Mouse (Mus musculus): Measurements from ENCODE around the gene Gm44973. TPM values are rescaled to one million over a fixed set of nuclear protein-coding genes. Genes with fewer than 3 reads are reported as not detected.
"Not testable (repeated sequence)": the region's sequence is repeated elsewhere in the genome, so short reads cannot be mapped to it uniquely, and the experiment has no call there.

Gene Gm44973
- polyA plus RNA-seq, 1 experiment from 2014 or later: 1.3 TPM

DNA sequence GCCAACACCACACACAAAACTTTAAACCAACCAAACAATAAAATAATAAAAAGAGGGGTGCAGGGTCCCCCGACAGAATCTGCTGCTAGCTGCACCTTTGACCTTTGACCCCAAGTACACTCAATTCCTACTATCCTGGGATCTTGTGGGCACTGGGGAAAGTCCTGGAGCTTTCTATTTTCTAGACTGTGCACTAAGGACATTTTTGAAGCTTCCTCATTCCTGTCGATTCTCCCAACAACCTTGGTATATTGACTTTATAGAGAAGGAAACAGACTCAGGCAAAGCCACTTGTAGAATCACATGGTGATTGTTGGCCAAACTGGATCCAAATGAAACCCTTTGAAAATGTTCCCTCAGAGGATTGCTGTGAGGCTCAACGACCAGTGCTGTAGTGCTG, 761 bp downstream of the Gm44973 start:
- POLR2A ChIA-PET: interaction anchor here (1.1 to 1.8 kb wide), 3 partner anchors 22 to 45 kb away, joined by 5 to 12 read pairs (median 7); partner anchors contain the start of genes Zfp580 and Zfp784
- ATAC-seq: no peak
- CTCF ChIA-PET: interaction anchor here (1.2 kb wide), 2 partner anchors 22 to 52 kb away, joined by 3 read pairs; partner anchors contain the start of gene Sbk2
- in situ Hi-C loops (cut with MboI; ENCODE audit: low pct_unique_long_range_greater_than_20kb): loop anchor here (5.0 kb wide), 1 partner anchor 46 kb away; the partner anchor contains the start of gene U2af2
- TF ChIP-seq CTCF (IDR thresholded peaks at IDR 0.05): no peak
- H3K27me3 ChIP-seq: no peaks in the 10 kb centered on the region
- DNase-seq (ENCODE audit: low read depth, low spot score): no peak

DNA sequence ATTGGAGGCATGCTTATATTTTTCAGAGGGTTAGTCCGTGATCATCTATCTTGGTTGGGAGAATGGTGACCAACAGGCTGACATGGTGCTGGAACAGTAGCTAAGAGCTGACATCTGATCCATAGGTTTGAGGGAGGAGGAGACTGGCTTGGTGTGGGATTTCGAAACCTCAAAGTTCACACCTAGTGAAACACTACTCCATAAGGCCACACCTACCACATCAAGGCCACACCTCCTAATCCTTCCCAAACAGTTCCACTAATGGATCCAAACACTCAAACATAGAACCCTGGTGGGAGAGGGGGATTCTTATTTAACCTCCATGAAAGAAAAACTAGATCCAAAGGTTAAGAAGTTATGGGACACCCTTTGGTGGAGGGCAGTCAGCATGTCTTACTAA, 1.6 kb downstream of the Gm44973 start:
- ChIA-PET POLR2A (interaction anchor here (1.8 kb wide), 1 partner anchor 44 kb away, joined by 12 read pairs; no protein-coding TSS in a partner anchor), CTCF (interaction anchor here (1.2 kb wide), 2 partner anchors 21 to 53 kb away, joined by 3 read pairs; partner anchors contain the start of gene Sbk2)
- no peak for TF ChIP-seq CTCF (IDR thresholded peaks at IDR 0.05)
- no peaks in the 10 kb centered on the region for H3K27me3 ChIP-seq
- DNase-seq (ENCODE audit: low read depth, low spot score) (no peak), ATAC-seq (no peak)
- in situ Hi-C loops (cut with MboI; ENCODE audit: low pct_unique_long_range_greater_than_20kb): loop anchor here (5.0 kb wide), 1 partner anchor 45 kb away; the partner anchor contains the start of gene U2af2

DNA sequence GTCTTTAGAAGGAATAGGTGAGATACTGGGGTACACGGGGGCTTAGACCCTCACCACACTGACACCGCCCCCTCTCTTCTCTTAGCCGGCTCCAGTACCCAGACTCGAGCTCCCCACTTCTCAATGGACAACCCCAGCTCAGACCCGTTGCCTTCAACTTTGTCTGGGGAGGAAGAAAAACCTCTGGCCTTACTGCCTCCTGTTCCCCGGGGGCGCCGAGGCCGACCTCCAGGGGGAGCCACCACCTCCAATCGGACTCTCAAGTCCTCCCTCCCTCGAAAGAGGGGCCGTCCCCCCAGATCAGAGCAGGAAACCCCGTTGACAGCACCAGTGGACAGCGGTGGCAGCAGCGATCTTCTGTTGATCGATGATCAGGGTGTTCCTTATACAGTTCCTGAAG, 2.1 kb downstream of the Gm44973 start:
- no peak for DNase-seq (ENCODE audit: low read depth, low spot score)
- TF ChIP-seq CTCF (IDR thresholded peaks at IDR 0.05): no peak
- in situ Hi-C loops (cut with MboI; ENCODE audit: low pct_unique_long_range_greater_than_20kb): loop anchor here (5.0 kb wide), 1 partner anchor 45 kb away; the partner anchor contains the start of gene U2af2
- CTCF ChIA-PET: interaction anchor here (1.2 to 2.3 kb wide), 2 partner anchors 43 to 53 kb away, joined by 3 to 8 read pairs; partner anchors contain the start of gene Sbk2
- POLR2A ChIA-PET: no interaction called here
- no peaks in the 10 kb centered on the region for H3K27me3 ChIP-seq
- ATAC-seq: no peak

DNA sequence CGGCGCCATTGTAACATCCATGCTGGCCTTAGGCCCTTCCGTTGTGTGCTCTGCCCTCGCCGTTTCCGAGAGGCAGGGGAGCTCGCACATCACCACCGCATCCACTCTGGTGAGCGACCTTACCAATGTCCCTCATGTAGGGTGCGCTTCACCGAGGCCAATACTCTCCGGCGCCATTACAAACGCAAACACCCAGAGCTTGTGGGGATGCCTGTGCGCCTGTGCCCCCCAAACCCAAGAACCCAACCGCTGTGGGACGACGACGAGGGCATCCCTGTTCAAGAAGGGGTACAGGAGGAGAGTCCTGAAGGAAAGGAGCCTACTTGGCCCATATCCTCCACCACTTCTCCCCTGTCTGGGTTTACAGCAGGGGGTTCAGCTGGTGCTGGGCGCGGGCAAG, 2.6 kb downstream of the Gm44973 start:
- POLR2A ChIA-PET: no interaction called here
- in situ Hi-C loops (cut with MboI; ENCODE audit: low pct_unique_long_range_greater_than_20kb): loop anchor here (5.0 kb wide), 1 partner anchor 44 kb away; the partner anchor contains the start of gene U2af2
- ATAC-seq: no peak

DNA sequence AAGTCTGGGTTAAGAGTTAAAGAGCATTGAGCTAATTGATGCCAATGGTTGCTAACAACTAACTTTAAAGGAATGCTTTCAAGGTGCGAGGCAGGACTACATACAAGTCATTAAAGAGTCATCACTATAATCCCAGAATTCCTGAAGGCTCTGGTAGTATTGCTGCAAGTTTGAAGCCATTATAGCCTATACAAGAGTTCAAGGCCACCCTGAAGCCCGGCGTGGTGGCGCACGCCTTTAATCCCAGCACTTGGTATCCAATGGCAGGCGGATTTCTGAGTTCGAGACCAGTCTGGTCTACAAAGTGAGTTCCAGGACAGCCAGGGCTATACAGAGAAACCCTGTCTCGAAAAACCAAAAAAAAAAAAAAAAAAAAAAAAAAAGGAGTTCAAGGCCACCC, 4.3 kb downstream of the Gm44973 start:
- in situ Hi-C loops (cut with MboI; ENCODE audit: low pct_unique_long_range_greater_than_20kb): loop anchor here (5.0 kb wide), 1 partner anchor 43 kb away; the partner anchor contains the start of gene U2af2
- not testable (repeated sequence) for H3K27me3 ChIP-seq; ATAC-seq; DNase-seq (ENCODE audit: low read depth, low spot score)
- ChIA-PET POLR2A (interaction anchor here (1.7 to 2.0 kb wide), 2 partner anchors 18 to 43 kb away, joined by 4 to 15 read pairs; partner anchors contain the start of genes U2af2 and Zfp784), CTCF (interaction anchor here (2.3 kb wide), 1 partner anchor 41 kb away, joined by 8 read pairs; no protein-coding TSS in a partner anchor)

More for the DNA sequence above, 2.6 kb downstream of the Gm44973 start:
- CTCF ChIA-PET: interaction anchor here (1.2 to 2.3 kb wide), 2 partner anchors 21 to 42 kb away, joined by 3 to 8 read pairs; no protein-coding TSS in a partner anchor
- DNase-seq (ENCODE audit: low read depth, low spot score): no peak
- TF ChIP-seq CTCF (IDR thresholded peaks at IDR 0.05): no peak
- no peaks in the 10 kb centered on the region for H3K27me3 ChIP-seq

DNA sequence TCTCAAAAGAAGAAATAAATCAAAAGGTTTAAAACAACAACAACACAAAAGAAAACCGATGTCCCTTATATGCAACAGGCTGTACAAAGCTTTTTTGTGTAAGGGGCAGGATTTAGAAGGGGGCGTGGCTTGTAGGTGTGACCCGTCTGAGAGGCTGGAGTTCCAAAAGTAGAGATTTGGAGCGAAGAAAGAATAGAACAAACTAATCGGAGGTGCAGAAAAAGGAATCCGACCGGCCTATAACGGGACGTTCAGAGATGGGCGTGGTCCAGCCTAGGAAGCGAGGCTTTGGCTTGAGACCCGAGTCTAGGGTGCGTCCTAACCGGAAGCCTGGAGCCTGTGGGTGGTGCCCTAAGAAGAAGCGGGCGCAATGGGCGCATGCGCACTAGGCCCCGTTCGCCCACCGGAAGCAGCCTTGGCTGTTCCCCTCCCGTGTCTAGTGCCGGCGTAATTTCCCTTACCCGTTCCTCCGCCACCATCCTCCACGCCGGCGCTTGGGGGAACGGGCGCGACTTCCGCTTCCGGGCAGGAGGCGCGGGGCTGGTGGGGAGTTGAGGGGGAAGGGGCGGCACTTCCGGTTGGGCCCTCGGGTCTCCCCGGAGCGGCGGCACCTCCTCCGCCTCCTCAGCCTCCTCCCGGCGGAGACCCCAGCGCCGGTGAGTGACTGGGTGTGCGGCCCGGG, 4.8 kb downstream of the Gm44973 start, which contains the start of the genes Zfp865 and Ccdc106:
Zfp865 (plus strand) TSS at position 377 of the 682 bp plus-strand sequence.
Ccdc106 (plus strand) TSS at position 554 of the 682 bp plus-strand sequence.
- POLR2A ChIA-PET: interaction anchor here (1.3 to 2.0 kb wide), 3 partner anchors 14 to 42 kb away, joined by 3 to 15 read pairs (median 4); partner anchors contain the start of genes 4632433K11Rik, U2af2 and Zfp784
- CTCF ChIA-PET: no interaction called here
- peak; percentile 95 for DNase-seq (ENCODE audit: low read depth, low spot score)
- H3K27me3 ChIP-seq: no peaks in the 10 kb centered on the region
- no peak for TF ChIP-seq CTCF (IDR thresholded peaks at IDR 0.05)
- in situ Hi-C loops (cut with MboI; ENCODE audit: low pct_unique_long_range_greater_than_20kb): loop anchor here (5.0 kb wide), 1 partner anchor 42 kb away; the partner anchor contains the start of gene U2af2
- peak; percentile 87 for ATAC-seq

DNA sequence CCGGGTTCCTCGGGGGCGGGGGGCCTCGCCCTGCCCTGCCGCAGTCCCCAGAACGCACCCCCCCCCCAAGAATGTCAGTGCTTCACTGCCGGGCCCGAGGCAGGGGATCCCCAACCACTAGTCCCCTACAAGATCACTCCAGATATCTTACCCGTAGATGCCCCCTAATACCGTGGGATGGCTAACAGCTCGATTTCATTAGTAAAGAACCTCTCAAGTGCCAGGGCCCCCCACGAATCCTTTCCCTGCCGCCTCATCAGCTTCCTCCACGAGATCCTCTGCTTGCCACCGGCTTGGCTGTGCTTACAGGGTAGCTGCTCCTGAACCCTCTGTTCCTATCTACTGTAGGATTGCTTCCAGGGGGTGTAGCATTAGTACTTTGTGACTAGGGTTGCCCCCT, 5.4 kb downstream of the Gm44973 start:
- DNase-seq (ENCODE audit: low read depth, low spot score) (no peak), ATAC-seq (peak; percentile 15)
- in situ Hi-C loops (cut with MboI; ENCODE audit: low pct_unique_long_range_greater_than_20kb): no loop called here
- ChIA-PET CTCF (no interaction called here), POLR2A (interaction anchor here (1.3 to 2.0 kb wide), 4 partner anchors 14 to 42 kb away, joined by 3 to 15 read pairs (median 4); partner anchors contain the start of genes 4632433K11Rik, U2af2 and Zfp784)
- H3K27me3 ChIP-seq: no peaks in the 10 kb centered on the region
- no peak for TF ChIP-seq CTCF (IDR thresholded peaks at IDR 0.05)

DNA sequence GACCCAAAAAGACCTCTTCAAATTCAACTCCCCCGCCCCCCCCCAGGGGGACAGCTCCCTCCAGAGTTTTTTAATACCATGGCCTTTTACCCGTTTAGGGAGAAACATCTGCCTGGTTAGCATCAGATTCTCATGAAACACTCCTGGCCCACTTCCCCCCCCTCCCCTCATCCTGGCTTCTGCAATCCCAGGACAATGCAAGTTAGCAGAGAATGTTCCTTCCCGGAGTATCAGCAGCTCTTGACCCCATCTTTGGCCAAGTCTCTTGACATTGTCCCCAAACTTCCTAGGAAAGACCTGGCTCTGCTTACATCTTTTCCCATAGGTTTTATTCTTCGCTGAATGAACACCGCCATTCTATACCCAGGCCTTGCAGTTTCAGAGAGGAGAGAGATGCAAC, 5.9 kb downstream of the Gm44973 start:
- POLR2A ChIA-PET: interaction anchor here (1.3 to 1.7 kb wide), 3 partner anchors 13 to 24 kb away, joined by 3 to 15 read pairs (median 3); partner anchors contain the start of genes 4632433K11Rik and Zfp784
- no peak for TF ChIP-seq CTCF (IDR thresholded peaks at IDR 0.05)
- no peak for DNase-seq (ENCODE audit: low read depth, low spot score)
- CTCF ChIA-PET: no interaction called here
- no peaks in the 10 kb centered on the region for H3K27me3 ChIP-seq
- no peak for ATAC-seq
- in situ Hi-C loops (cut with MboI; ENCODE audit: low pct_unique_long_range_greater_than_20kb): no loop called here

DNA sequence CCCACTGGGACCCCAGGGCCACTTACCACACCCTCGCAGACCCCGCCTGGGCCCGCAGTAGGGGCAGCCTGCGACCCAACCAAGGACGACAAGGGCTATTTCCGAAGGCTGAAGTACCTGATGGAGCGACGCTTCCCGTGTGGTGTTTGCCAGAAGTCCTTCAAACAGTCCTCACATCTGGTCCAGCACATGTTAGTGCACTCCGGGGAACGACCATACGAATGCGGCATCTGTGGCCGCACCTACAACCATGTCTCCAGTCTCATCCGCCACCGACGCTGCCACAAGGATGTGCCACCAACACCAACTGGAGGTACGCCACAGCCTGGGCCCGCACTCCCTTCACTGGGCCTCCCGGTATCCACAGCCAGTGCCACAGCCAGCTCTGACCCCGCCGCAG, 14.2 kb downstream of the Gm44973 start:
- no peak for DNase-seq (ENCODE audit: low read depth, low spot score)
- ChIA-PET POLR2A (no interaction called here), CTCF (no interaction called here)
- no peak for ATAC-seq
- H3K27me3 ChIP-seq: no peaks in the 10 kb centered on the region
- in situ Hi-C loops (cut with MboI; ENCODE audit: low pct_unique_long_range_greater_than_20kb): no loop called here
- no peak for TF ChIP-seq CTCF (IDR thresholded peaks at IDR 0.05)

DNA sequence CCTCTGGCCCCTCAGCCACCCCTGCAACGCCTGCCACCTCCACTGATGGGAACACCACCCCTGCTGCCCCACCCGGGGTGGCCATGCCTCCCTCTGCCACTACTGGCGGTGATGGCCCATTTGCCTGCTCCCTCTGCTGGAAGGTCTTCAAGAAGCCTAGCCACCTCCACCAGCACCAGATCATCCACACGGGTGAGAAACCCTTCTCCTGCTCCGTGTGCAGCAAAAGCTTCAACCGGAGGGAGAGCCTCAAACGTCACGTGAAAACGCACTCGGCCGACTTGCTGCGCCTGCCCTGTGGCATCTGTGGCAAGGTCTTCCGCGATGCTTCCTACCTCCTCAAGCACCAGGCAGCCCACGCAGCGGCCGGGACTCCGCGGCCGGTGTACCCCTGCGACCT, 14.7 kb downstream of the Gm44973 start:
- TF ChIP-seq CTCF (IDR thresholded peaks at IDR 0.05): no peak
- POLR2A ChIA-PET: no interaction called here
- no peak for DNase-seq (ENCODE audit: low read depth, low spot score)
- ATAC-seq: no peak
- in situ Hi-C loops (cut with MboI; ENCODE audit: low pct_unique_long_range_greater_than_20kb): no loop called here
- CTCF ChIA-PET: no interaction called here
- no peaks in the 10 kb centered on the region for H3K27me3 ChIP-seq
